Mouse (Mus musculus) small intestine, adult 2 months (tissue): ENCODE measurements at regions not wholly inside any gene's neighbourhood (a gene's known extent, or its start where the extent isn't known, plus 50 kb on each side); places are given as distances from the start of the nearest gene placed in this dataset.

ENCODE experiments used
- CTCF ChIP-seq: fragments of 200-500 bp; IDR thresholded peaks from 2 replicates; pipeline ENCODE4 v1.5.1; 2012; ENCODE audit warnings: low read depth, mild to moderate bottlenecking, control low read depth, inconsistent platforms, low read length, moderate library complexity, mixed read lengths; ENCODE audit not compliant: insufficient replicate concordance, insufficient read length; ENCODE audit errors: extremely low read depth
- POLR2A ChIP-seq: fragments of 200-500 bp; IDR thresholded peaks from 2 replicates; pipeline ENCODE4 v1.6.1; 2012; ENCODE audit warnings: low read depth, mild to moderate bottlenecking, control low read depth, inconsistent platforms, low read length, moderate library complexity

DNA sequence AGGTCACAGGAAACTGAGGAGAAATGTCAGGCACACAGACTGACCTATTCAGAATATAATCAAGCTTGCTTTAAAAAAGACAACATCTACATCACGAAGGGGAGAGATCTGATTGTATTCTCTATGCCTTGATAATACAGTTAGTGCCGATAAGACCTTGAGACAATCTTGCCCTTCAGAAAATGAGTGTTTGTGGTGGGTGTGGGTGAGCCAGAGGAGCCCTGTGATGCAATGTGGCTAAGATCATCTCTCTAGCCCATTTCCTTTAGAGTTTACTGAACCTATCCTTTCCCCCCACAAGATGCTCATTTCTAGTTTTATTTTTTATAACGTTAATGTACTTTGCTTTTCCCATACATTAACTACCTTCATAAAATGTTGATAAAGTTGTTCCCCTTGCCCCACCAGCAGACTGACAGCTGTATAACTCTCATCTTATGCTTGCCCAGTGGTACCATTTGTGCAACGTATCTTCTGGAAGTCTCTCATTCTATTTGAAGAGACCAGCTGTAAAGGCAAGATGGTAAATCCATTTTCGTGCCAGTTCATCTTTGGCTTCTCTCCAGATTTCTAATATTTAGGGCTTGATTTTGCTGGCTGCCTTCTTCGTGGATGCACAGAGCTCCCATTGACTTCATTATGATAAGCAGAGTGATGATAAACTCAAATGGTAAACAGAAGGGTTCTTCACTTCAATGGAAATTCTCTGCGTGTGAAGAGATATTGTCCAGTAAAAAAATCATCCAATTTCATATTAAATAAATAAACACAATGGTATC lies 1066.1 kb downstream of the Car8 start:
- TF ChIP-seq CTCF = no peak
- TF ChIP-seq POLR2A = no peak
